Mouse (Mus musculus): ENCODE data around the gene Tas2r123. TPM values are rescaled to one million over a fixed set of nuclear protein-coding genes. Genes with fewer than 3 reads are reported as not detected.

Gene Tas2r123
- not detected in 2 replicates for polyA plus RNA-seq (2015; fragmentation: Nextera tagmentation; extraction: Ambion mirVana)

- Histone ChIP-seq H3K9me3 (no peaks in the 10 kb centered on the region), H3K4me2 (no peak within 1 kb of the TSS)
- 65% methylated on average over 1 of the region's 1 CpGs for WGBS
These were observed at the start of gene Tas2r123 for GRCm38 (mm10) chr6:132846842-132847241. Gene Tas2r123 (plus strand): TSS chr6:132847142.

GRCm38 (mm10) chr6:132802518-132802917 lies 44.4 kb upstream of the Tas2r123 start, which contains the start of gene Tas2r117:
Gene Tas2r117 (plus strand): TSS chr6:132802818.
- WGBS, result 91% methylated on average over 1 of the region's 1 CpGs
- Histone ChIP-seq H3K4me3 (replicated peaks) (no peak within 1 kb of the TSS), H3K9ac (no peak within 1 kb of the TSS), H3K4me2 (no peak within 1 kb of the TSS), H3K9me3 (no peaks in the 10 kb centered on the region), H3K4me1 (no peaks in the 10 kb centered on the region), H3K27ac (no peak within 1 kb of the TSS), H3K36me3 (no peaks in the 10 kb centered on the region), H3K27me3 (replicated peaks) (no peaks in the 10 kb centered on the region)
- ATAC-seq (ENCODE audit: insufficient read depth, low FRiP score, low read depth), result no peak

More at GRCm38 (mm10) chr6:132846842-132847241, at the start of gene Tas2r123:
- H3K4me1 ChIP-seq, result no peaks in the 10 kb centered on the region
- no peaks in the 10 kb centered on the region for H3K27me3 ChIP-seq (replicated peaks)
- H3K27ac ChIP-seq, result no peak within 1 kb of the TSS
- no peak for ATAC-seq (ENCODE audit: insufficient read depth, low FRiP score, low read depth)
- no peak within 1 kb of the TSS for H3K4me3 ChIP-seq (replicated peaks)
- H3K36me3 ChIP-seq, result no peaks in the 10 kb centered on the region
- no peak within 1 kb of the TSS for H3K9ac ChIP-seq

GRCm38 (mm10) chr6:132855138-132855537 lies 8.2 kb downstream of the Tas2r123 start, which contains the start of gene Tas2r116:
Gene Tas2r116 (plus strand): TSS chr6:132855438.
- H3K36me3 ChIP-seq, result no peaks in the 10 kb centered on the region
- 77% methylated on average over 1 of the region's 1 CpGs for WGBS
- no peak for ATAC-seq (ENCODE audit: insufficient read depth, low FRiP score, low read depth)
- H3K27me3 ChIP-seq (replicated peaks), result no peaks in the 10 kb centered on the region
- H3K27ac ChIP-seq, result no peak within 1 kb of the TSS
- no peak within 1 kb of the TSS for H3K4me2 ChIP-seq
- H3K9ac ChIP-seq, result no peak within 1 kb of the TSS
- H3K4me3 ChIP-seq (replicated peaks), result no peak within 1 kb of the TSS
- no peaks in the 10 kb centered on the region for H3K4me1 ChIP-seq
- H3K9me3 ChIP-seq, result no peaks in the 10 kb centered on the region

GRCm38 (mm10) chr6:132867708-132868107 lies 20.8 kb downstream of the Tas2r123 start, which contains the start of gene Tas2r110:
Gene Tas2r110 (plus strand): TSS chr6:132868008.
- no peaks in the 10 kb centered on the region for H3K9me3 ChIP-seq
- no peak within 1 kb of the TSS for H3K9ac ChIP-seq
- no peak for ATAC-seq (ENCODE audit: insufficient read depth, low FRiP score, low read depth)
- no peak within 1 kb of the TSS for H3K4me3 ChIP-seq (replicated peaks)
- H3K27me3 ChIP-seq (replicated peaks), result no peaks in the 10 kb centered on the region
- no peak within 1 kb of the TSS for H3K4me2 ChIP-seq
- H3K4me1 ChIP-seq, result no peaks in the 10 kb centered on the region
- H3K36me3 ChIP-seq, result no peaks in the 10 kb centered on the region
- no peak within 1 kb of the TSS for H3K27ac ChIP-seq

GRCm38 (mm10) chr6:132892711-132893110 lies 45.8 kb downstream of the Tas2r123 start, which contains the start of gene Tas2r113:
Gene Tas2r113 (plus strand): TSS chr6:132893011.
- H3K4me1 ChIP-seq, result no peaks in the 10 kb centered on the region
- no peaks in the 10 kb centered on the region for H3K27me3 ChIP-seq (replicated peaks)
- H3K4me3 ChIP-seq (replicated peaks), result no peak within 1 kb of the TSS
- H3K9ac ChIP-seq, result no peak within 1 kb of the TSS
- no peak within 1 kb of the TSS for H3K4me2 ChIP-seq
- H3K27ac ChIP-seq, result no peak within 1 kb of the TSS
- H3K9me3 ChIP-seq, result no peaks in the 10 kb centered on the region
- 74% methylated on average over 1 of the region's 1 CpGs for WGBS
- no peak for ATAC-seq (ENCODE audit: insufficient read depth, low FRiP score, low read depth)
- no peaks in the 10 kb centered on the region for H3K36me3 ChIP-seq

Other genes starting within 250 kb of the Tas2r123 start
- not detected in 2 replicates for gene A630073D07Rik, start 195.6 kb upstream of the Tas2r123 start, polyA plus RNA-seq (2015; fragmentation: Nextera tagmentation; extraction: Ambion mirVana)
- not detected in 2 replicates for gene Tas2r120, start 190.2 kb upstream of the Tas2r123 start, polyA plus RNA-seq (2015; fragmentation: Nextera tagmentation; extraction: Ambion mirVana)
- not detected in 2 replicates for gene Tas2r121, start 146.1 kb upstream of the Tas2r123 start, polyA plus RNA-seq (2015; fragmentation: Nextera tagmentation; extraction: Ambion mirVana)
- gene Tas2r122, start 135.2 kb upstream of the Tas2r123 start, polyA plus RNA-seq (2015; fragmentation: Nextera tagmentation; extraction: Ambion mirVana), result not detected in 2 replicates
- not detected in 2 replicates for gene Tas2r115, start 109.1 kb upstream of the Tas2r123 start, polyA plus RNA-seq (2015; fragmentation: Nextera tagmentation; extraction: Ambion mirVana)
- not detected in 2 replicates for gene Tas2r124, start 92.4 kb upstream of the Tas2r123 start, polyA plus RNA-seq (2015; fragmentation: Nextera tagmentation; extraction: Ambion mirVana)
- gene Tas2r102, start 85.0 kb upstream of the Tas2r123 start, polyA plus RNA-seq (2015; fragmentation: Nextera tagmentation; extraction: Ambion mirVana), result not detected in 2 replicates
- not detected in 2 replicates for gene Tas2r136, start 69.0 kb upstream of the Tas2r123 start, polyA plus RNA-seq (2015; fragmentation: Nextera tagmentation; extraction: Ambion mirVana)
- not detected in 2 replicates for gene Tas2r117, start 44.3 kb upstream of the Tas2r123 start, polyA plus RNA-seq (2015; fragmentation: Nextera tagmentation; extraction: Ambion mirVana)
- gene Tas2r116, start 8.3 kb downstream of the Tas2r123 start, polyA plus RNA-seq (2015; fragmentation: Nextera tagmentation; extraction: Ambion mirVana), result not detected in 2 replicates
- not detected in 2 replicates for gene Tas2r110, start 20.9 kb downstream of the Tas2r123 start, polyA plus RNA-seq (2015; fragmentation: Nextera tagmentation; extraction: Ambion mirVana)
- not detected in 2 replicates for gene Tas2r113, start 45.9 kb downstream of the Tas2r123 start, polyA plus RNA-seq (2015; fragmentation: Nextera tagmentation; extraction: Ambion mirVana)
- not detected in 2 replicates for gene Tas2r125, start 62.5 kb downstream of the Tas2r123 start, polyA plus RNA-seq (2015; fragmentation: Nextera tagmentation; extraction: Ambion mirVana)
- gene Tas2r129, start 104.0 kb downstream of the Tas2r123 start, polyA plus RNA-seq (2015; fragmentation: Nextera tagmentation; extraction: Ambion mirVana), result not detected in 2 replicates
- not detected in 2 replicates for gene Tas2r131, start 110.8 kb downstream of the Tas2r123 start, polyA plus RNA-seq (2015; fragmentation: Nextera tagmentation; extraction: Ambion mirVana)
- not detected in 2 replicates for gene Tas2r109, start 133.8 kb downstream of the Tas2r123 start, polyA plus RNA-seq (2015; fragmentation: Nextera tagmentation; extraction: Ambion mirVana)
- gene Tas2r103, start 190.0 kb downstream of the Tas2r123 start, polyA plus RNA-seq (2015; fragmentation: Nextera tagmentation; extraction: Ambion mirVana), result not detected in 2 replicates
- gene Tas2r140, start 208.7 kb downstream of the Tas2r123 start, polyA plus RNA-seq (2015; fragmentation: Nextera tagmentation; extraction: Ambion mirVana), result not detected in 2 replicates